Mouse (Mus musculus) thymus, postnatal 25 days (tissue): ENCODE measurements around the gene Olfr549.
A peak's percentile ranks its signal among the peaks of the same experiment; 100 is the strongest.

Experiments used
- DNase-seq: peaks from one replicate; pipeline ENCODE4 v3.0.0; 2022

The Olfr549 gene

GRCm38 (mm10) chr7:102549570-102549969 lies at the start of gene Olfr549:
TSS of gene Olfr549 (plus strand) at chr7:102549870.
- DNase-seq = no peak

- DNase-seq = no peak
These were observed 47.7 kb upstream of the Olfr549 start for GRCm38 (mm10) chr7:102501986-102502385.

- DNase-seq = peak; percentile 73
These were observed 42.8 kb upstream of the Olfr549 start for GRCm38 (mm10) chr7:102506848-102507247.

- DNase-seq = no peak
These were observed 41.6 kb upstream of the Olfr549 start for GRCm38 (mm10) chr7:102508066-102508465.

GRCm38 (mm10) chr7:102508666-102509065 lies 41.0 kb upstream of the Olfr549 start:
- DNase-seq = no peak

GRCm38 (mm10) chr7:102509726-102510125 lies 39.9 kb upstream of the Olfr549 start:
- DNase-seq = no peak

- no peak for DNase-seq
These were observed 37.7 kb upstream of the Olfr549 start for GRCm38 (mm10) chr7:102511927-102512326.

- DNase-seq = peak; percentile 88
These were observed 36.7 kb upstream of the Olfr549 start for GRCm38 (mm10) chr7:102512814-102513435.

- no peak for DNase-seq
These were observed 35.5 kb upstream of the Olfr549 start for GRCm38 (mm10) chr7:102514144-102514543.

- DNase-seq = no peak
These were observed 33.2 kb upstream of the Olfr549 start for GRCm38 (mm10) chr7:102516261-102517050.

GRCm38 (mm10) chr7:102517051-102517335 lies 32.7 kb upstream of the Olfr549 start:
- no peak for DNase-seq

- no peak for DNase-seq
These were observed 20.6 kb upstream of the Olfr549 start for GRCm38 (mm10) chr7:102529052-102529451.

- no peak for DNase-seq
These were observed 15.2 kb upstream of the Olfr549 start, which contains the start of gene Olfr547 for GRCm38 (mm10) chr7:102534449-102534848. TSS of gene Olfr547 (plus strand) at chr7:102534749.

GRCm38 (mm10) chr7:102540596-102540995 lies 9.1 kb upstream of the Olfr549 start, which contains the start of gene Olfr548-ps1:
TSS of gene Olfr548-ps1 (plus strand) at chr7:102540896.
- DNase-seq = no peak

- no peak for DNase-seq
These were observed 8.4 kb upstream of the Olfr549 start for GRCm38 (mm10) chr7:102541251-102541650.

GRCm38 (mm10) chr7:102553279-102553678 lies 3.6 kb downstream of the Olfr549 start:
- DNase-seq = no peak

GRCm38 (mm10) chr7:102564999-102565997 lies 15.6 kb downstream of the Olfr549 start, which contains the start of gene Trim21:
TSS of gene Trim21 (minus strand) at chr7:102565486.
- DNase-seq = peak; percentile 86

GRCm38 (mm10) chr7:102566219-102566618 lies 16.5 kb downstream of the Olfr549 start:
- no peak for DNase-seq

GRCm38 (mm10) chr7:102571142-102571541 lies 21.5 kb downstream of the Olfr549 start, which contains the start of gene Olfr550:
TSS of gene Olfr550 (plus strand) at chr7:102571442.
- DNase-seq = no peak

- no peak for DNase-seq
These were observed 23.6 kb downstream of the Olfr549 start for GRCm38 (mm10) chr7:102573174-102573830.

GRCm38 (mm10) chr7:102575998-102576397 lies 26.3 kb downstream of the Olfr549 start:
- DNase-seq = no peak

GRCm38 (mm10) chr7:102591786-102592185 lies 42.1 kb downstream of the Olfr549 start, which contains the start of gene Olfr551:
TSS of gene Olfr551 (minus strand) at chr7:102591886.
- DNase-seq = no peak
